Mouse (Mus musculus) frontal cortex, postnatal 14 days (tissue): ENCODE data around the gene Tenm4.

Experiments used
- DNase-seq, 2 experiments: peaks; one replicate each; pipeline ENCODE4 v3.0.0; 2022; ENCODE audit warnings: low spot score in 2 of 2

Gene Tenm4

DNA sequence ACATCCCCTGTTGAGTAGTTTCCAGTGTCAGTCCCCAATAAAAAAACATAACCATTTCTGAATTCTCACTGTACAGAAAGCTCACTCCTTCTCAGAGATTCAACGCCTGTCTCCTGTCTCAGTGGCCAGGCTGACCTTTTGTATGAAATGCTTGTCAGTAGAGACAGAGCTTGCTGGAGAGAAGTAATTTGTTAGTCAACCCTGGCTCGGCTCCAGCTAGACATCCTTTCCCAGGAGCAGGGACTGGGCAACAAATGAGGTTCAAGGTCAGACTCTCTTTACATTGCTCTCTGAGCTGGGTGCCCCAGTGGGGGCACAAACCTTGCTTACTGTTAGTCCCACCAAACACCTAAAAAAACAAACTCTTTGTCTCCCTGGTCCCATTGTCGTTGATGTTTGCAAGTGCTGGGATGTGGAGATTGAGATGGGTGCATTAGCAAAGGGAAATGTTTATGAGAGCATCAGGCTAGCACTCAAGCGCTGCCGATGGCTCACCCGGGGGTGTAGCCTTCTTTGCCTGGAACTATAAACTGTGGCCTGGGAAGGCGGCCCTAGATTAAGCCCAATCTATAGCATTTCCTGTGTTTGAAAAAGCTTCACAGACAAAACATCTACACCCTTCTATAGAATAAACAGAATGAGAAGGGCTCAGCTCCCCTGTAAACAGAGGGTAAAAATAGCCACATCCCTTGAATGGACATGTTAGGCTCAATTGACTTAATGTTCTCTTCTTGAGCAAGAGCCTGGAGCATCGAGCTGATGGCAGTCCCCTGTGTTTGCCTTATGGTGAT is 673.3 kb downstream of the Tenm4 start:
- DNase-seq = no peak

DNA sequence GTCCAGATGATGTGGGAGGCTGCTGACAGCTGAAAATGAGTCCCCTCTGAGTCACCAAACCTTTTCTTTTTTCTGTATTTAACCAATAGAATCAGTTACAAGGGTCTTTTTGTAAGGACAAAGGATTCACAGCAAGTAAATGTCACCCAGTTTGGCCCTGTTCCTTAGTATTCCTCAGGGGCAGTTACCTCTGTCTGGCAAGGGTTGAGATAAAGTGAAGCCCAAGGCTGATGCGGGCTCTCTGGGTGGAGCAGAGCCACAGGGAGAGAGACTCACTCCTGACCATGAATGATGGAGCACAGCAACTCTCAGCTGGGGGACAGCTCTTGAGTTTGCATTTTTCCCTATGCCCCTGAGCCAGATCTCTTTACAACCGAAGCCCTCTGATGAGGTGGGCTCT is 681.7 kb downstream of the Tenm4 start:
- no peak for DNase-seq

DNA sequence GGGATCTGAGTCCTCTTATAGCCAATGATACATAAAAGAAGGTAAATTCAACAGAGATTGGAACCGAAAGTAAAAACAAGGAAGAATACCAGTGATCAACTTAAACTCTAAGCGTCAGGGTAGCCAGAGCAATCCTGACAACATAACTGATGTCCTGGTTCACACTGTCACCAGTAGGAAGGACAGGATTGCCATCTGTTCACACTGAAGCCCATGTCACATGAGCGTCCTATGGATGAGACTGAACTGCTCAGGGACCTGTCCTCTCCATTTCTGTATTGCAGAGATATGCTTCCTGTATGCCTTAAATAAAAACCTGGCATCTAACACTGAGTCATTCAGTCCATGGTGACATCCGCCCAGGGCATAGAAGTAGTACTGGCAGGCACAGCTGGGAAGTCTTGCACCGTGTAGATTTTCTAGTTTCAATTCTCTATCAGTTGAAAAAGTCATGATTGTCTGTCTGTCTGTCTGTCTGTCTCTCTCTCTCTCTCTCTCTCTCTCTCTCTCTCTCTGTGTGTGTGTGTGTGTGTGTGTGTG is 684.9 kb downstream of the Tenm4 start:
- no peak for DNase-seq

DNA sequence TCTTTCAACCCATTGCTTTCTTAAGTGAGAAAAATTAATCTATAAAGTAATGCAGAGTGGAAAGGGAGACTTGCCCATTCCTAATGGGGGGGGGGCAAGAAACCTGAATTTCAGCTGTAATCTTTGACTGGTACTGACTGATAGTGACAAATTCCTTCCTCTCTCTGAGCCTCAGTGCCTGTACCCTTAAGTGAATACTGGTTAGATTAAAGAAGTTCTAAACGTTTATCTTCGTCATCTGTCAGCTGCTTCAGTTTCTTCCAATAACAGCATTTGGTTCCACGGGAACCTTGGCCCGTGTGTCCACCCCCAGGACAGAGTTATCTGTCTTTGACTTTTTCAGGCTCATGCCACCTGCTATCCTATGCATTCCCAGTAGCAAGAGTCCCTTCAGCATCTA is 685.5 kb downstream of the Tenm4 start:
- DNase-seq = no peak

DNA sequence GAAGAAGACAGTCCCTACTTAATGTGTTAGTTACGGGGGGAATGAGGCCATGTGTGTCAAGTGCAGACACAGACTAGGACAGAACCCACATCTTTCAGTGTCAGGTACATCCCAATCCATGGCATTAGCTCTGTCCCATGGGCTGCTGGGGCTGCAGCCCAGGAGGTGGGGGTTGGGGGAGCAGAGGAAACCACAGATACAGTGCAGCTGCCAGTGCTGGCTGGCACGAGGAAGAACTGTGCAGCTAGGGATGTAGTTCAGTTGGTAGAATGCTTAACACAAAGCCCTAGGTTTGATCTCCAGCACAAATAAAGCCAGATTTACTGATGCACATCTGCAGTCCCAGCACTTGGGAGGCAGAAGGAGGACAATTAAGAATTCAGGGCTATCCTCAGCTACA is 688.0 kb downstream of the Tenm4 start:
- no peak for DNase-seq

DNA sequence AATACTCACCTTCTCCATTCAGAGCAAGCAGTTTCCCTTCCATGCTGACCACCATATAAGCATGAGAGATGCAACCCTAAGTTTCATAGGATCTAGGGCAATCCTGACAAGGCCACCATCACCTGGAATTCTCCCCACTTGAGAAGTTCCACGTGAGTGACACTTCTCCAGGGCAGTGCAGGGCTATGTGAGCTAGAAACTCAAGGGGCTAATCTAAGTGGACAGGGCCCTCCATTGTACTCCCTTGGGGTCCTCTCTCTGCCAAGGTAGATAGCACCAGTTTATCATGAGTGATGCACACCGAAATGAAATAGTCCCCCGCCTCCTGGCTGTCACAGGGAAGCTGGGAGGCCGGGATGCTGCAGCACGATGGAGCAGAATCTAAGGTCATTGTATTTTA is 688.6 kb downstream of the Tenm4 start:
- no peak for DNase-seq

DNA sequence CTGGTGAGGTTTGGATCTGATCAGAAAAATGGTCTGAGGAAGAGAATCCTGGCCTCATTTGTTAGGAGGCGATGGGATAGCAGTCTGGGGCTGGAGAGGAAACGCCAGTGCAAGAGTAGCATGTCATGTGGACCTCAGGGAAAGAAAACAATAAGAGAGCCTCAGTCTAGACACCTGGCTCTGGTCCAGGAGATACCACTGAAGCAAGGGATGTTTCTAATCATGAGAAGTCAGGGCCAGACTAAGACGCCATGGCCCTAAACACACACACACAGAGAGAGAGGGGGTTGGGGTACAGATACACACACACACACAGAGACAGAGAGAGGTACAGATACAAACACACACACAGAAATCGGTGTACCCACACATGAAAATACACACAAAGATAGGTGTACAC is 689.6 kb downstream of the Tenm4 start:
- no peak for DNase-seq

DNA sequence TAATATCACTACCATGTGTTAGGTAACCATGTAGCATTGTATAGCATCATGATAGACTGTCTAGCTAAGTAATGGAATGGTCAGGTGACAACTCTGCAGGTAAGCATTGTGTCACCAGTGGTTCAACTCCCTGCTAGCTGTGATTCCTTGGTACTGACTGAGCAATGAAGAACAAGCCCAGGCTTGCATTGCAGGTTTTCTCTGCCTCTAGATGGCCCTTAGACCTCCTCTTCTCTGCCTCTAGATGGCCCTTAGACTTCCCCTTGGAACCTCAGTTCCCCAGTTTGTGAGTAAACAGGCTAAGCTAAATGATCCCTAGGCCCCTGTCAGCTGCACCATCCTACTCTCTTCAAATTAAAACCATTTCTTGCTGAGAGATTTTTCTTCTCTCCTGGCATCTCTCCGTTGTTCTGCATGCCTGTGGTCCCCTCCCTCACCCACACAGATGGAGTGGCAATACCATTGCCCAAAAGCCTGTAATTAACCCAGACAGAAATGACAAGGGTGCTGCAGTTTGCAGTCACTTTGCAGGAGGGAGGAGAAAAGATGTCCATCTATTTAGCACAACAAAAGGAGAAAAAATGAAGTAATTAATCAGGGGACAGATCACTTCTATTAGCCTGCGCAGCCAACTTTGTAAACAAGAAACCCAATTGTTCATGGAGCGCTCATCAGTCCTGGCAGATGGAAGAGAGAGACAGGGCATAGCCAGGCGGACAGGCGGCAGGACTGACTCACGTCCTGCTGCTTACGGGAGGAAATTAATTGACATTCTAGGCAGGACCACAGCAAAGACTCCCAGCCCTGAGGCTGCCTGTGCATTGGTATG is 694.1 kb downstream of the Tenm4 start:
- DNase-seq = no peak

DNA sequence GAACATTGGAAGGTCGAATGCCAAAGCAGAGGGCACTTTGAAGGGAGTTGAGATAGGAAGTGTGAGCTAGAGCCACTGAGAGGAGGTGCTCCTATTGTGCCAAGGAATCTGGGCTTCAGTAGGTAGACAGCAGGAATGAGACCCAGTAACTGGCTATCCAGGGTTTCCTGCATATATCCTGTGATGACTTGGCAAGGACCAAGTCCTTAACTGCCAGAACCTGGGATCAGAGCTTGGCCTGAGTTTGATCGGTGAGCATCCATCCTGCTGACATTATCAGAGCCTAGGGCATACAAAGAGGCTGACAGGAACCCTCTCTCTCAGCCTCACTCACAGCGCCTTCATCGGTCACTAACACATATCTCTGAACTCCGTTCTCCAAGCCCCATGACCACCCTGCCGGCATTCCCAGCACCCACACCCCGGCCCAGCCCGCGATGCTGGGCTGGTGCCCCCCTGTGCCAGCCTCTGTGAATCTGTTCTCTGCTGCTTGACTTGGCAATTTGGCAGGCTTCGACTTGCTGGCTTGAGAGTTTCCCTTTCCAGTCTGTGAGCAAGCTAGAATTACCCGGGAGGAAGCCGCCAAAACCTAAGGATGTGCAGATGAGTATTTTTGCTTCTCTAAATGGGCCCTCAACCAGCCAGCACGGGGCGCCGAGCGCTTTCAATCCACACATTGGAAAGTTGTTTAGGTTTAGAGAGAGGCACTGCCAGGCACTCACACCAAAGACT is 698.2 kb downstream of the Tenm4 start:
- peak; percentile 34 to 43 for DNase-seq

DNA sequence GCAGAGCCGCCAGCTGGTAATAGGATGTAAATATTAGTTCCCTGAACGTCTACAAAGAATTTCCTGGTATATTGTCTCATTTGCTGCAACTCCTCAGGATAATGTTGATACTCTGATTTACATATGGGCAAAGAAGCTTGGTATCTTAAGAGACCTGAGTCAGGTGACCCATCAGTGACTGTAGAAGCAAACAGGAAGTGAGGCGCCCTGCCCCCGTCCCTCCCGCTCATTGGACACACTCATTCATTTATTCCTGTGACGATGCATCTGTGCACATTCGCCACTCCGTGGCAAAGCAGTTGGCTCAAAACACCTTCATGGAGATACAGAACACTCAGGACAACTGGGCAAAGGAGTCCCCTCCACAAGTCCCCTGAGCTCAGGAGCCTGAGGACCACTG is 699.4 kb downstream of the Tenm4 start:
- no peak for DNase-seq

DNA sequence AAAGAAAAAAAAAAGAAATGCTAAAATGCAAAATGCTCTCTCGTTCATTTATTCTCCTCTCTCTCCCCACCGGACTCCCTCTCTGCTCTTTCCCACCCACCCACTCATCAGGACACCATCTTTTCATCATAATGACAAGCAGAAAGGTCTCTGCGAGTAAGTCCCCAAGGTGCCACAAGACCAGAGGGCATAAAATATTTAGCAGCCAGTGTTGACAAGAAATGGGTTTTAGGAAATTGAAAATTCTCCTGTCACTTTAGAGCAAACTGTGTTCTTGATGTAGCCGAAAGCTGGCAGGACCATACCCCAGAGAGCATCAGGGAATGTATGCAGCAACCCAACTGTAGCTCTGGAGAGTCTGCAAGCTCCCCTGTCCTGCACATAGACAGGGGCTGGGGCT is 700.0 kb downstream of the Tenm4 start:
- no peak for DNase-seq

DNA sequence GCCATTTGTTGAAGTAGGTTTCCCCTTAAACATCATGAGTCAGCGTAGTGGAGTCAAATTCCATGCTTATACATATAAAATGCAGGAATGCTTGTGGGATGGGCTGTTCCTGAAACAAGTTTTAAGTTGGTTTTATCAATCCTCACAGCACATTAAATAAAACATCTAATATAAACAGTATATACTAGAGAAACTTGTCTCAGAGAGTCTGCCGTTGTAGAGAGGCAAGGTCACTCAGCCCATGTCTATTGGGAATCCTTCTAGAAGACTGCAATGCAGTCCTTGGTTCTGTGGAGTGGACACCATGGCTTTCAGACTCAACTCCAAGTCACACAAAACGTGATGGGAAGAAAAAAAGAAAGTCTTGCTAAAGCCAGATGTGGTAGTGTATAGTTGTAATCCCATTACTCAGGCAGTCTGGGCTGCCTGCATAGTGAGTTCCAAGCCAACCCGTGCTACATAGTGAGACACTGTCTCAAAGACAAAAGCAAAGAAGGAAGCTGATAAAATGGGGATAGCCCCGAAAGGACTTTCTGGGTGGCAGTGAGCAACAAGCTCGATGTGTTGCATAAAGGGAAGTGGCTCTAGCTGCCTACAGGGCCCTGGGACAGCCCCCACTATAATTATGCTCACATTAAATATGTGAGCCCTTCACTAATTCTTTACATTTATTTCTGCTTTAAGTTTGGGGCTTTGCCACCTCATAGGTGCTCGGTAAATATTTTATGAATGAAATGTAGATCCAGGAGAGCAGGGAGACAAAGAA is 707.6 kb downstream of the Tenm4 start:
- DNase-seq = no peak

DNA sequence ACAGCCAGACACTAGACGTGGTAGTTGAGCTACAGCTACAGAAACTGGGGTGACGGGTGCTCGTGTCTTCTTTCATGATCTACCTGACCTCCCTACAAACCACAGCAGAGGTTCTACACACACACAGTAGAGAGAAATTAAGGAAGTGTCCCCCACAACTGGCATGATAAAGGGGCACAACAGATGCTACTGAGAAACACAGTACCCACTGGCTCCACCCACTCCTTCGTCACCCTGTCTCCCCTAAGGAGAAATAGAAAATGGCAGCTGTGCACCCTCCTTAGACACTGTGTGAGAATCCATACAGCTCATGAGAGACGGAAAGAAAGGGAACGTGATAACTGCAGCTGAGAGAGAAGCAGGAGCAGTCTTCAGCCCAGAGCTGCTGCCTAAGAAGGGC is 708.5 kb downstream of the Tenm4 start:
- no peak for DNase-seq

DNA sequence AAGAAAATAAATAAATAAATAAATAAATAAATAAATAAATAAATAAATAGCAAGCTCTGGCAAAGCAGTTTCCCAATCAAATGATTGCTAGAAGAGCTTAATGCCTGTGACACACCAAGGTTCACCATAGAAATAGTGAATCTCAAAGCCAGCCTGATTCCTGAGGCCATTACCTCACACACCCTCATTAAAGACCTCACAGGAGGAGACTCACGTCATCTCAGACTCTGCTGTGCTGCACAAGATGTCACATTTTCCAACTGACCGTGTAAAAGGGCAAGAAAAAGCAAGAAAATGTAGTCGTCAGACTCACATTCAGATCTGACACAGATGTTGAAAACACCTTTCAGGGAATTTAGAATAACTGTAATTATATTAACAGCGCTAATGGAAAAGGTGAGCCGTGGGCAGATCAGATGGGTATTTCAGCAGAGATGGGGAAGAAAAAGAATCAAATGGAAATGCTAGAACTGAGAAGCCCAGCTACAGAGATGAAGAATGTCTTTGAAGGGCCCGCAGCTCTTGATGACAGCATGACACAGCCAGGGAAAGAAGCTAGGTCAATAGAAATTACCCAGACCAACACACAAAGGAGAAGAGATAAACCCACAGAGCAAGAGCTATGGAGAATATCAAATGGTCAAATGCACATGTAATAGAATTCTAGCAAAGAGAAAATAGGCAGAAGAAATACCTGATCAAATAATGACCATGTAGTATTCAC is 709.3 kb downstream of the Tenm4 start:
- no peak for DNase-seq

DNA sequence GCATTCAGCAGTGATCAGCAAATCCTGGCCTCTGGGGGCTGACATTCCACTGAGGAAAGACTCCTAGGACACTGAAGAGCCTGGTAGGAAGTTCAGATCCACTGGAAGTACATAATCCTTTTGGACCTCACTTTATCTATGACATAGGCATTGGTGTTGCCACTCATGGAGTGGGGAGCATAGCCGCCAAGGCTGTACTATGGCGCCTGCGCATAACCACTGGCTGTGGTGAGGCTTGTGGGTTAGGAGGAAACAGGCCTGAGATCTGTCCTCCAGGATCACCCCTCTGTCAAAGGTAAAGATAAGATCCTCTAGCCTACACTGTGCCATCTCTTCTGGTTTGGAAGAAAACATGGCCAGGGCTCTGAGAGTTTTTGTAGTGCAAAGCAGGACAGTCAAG is 712.3 kb downstream of the Tenm4 start:
- no peak for DNase-seq

DNA sequence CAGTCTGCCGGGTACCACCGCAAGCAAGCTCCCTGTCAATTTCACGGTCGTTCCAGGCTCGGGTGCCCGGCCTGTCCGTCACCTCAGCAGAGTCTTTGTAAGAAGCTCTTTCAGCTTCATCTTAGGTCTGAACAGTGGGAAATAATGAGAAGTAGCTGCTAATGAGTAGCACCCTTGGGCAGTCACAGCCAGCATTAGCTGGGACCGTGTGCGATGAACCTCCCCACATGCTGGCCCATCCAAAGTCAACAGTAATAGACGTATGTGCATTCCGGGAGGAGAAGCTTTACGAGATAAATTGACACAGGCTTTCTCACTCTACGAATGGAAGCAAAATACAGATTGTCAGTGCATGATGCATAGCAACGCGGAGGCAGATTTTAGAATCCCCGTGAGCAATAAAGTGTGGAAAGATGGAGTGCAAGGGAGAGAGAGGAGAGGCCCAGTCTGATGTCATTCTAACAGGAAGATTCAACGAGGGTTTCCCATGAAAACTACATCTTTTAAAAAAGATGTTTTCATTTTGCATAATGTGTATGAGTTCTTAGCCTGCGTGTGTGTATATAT is 716.1 kb downstream of the Tenm4 start:
- no peak for DNase-seq

DNA sequence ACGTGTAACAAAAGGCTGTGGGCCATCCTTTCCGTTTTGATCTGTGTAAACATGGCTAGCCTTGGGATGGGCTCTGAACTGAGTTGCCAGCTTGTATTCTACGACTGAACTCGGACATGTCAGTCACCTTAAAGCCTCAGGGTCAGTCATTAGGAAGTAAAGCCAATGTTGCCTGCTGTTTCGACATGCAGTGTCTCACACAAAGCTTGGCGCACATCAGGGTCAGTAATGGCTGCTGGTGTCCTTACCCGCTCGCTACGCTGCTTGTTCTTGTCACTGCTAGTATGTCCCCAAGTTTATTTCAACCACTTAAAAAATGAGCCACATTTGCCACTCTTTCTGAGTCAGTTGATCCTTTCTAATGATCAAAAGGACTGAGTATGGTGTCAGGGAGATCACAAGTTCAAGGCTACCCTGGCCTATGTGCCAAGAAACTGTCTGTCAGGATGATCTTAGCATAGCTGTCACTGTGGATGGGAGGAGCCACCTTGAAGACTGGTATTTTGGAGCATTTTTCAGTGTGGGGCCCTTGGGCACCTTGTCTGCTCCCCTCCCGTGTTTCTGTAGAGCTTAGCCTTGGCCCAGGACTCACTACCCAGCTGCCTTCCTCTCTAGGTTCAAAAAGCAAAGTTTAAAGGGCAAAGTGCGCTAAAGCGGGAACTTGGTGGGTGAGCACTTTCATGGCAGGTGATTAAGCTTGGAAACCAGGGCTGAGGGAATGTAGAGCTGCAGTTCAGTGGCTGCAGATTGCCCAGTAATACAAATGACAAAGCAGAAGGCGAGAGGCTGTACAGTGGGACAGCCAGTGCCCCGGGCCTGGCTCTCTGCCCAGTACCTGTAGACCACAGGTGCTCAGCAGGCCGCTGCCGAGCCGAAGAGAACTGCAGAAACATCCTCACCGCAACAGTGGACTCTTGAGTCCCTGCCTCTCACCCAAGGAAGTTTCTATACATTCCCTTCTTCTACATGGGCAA is 718.3 kb downstream of the Tenm4 start:
- no peak for DNase-seq

DNA sequence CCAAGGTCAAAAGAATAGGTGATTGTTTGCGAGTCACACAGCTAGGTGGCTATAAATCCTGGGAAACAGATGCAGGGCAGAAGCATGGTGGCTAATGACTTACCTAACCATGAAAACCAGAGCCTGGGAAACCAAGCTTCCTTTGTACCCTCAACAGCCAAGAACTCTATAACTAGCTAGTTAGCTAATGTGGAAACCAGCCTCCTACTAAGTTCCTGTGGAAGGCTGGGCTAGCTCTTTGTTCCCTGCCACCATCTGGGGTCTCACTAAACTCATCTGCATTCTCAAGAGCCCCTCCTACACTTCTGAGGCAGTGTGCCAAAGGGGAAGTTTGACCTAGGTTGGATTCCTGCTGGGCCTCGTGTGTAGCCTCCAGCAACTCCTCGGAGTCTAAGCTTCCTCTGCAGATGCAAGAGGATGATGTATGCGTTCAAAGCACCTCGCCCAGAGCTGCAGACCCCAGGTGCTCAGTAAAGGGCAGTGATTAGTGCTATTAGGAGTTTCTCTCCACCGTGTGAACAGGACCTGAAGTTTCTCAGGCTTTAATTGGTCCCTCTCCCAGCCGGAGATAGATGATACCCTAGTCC is 719.1 kb downstream of the Tenm4 start:
- DNase-seq = no peak

DNA sequence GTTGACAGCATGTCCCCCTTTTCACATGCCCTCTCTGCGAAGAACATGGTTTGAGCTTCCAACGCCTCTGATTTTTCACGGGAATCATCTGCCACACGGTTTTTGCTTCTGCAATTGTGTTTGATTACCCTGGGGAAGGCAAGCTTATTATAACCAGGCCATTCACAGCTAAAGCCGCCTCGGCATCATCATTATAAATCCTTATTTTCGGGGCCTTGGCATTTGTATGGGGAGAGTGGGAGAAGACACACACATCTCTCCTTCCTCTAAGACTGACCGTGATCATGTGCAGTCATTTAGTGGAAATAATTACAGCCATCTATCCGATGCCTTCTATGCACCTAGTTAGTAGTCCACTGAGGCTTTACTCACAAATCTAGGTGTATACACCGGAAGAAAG is 719.9 kb downstream of the Tenm4 start:
- no peak for DNase-seq
